Mouse (Mus musculus): ENCODE measurements at regions not wholly inside any gene's neighbourhood (a gene's known extent, or its start where the extent isn't known, plus 50 kb on each side); places are given as distances from the start of the nearest gene placed in this dataset.

DNA sequence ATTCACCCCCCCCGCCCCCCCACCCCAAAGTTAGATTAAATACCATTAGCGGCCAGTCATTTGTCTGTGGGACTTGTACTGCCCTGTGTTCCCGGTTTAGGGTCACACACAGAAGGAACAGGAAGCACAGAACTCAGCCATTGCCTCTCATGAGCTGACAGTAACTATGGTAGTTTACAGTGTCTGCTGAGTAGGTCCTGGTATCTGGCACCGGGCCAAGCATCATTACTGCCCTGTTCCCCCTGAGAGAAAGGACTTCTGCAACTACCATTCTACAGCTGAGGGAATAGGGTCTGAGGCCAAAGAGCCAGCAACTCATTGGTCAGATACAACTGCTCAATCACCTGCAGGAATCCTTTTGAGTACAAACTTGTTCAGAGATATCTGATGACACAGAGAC lies 111.4 kb upstream of the Jun start:
- no peak for TF ChIP-seq POLR2A (IDR thresholded peaks at IDR 0.05; ENCODE audit: extremely low read depth, insufficient read depth, low read length)
- TF ChIP-seq CTCF (IDR thresholded peaks at IDR 0.05; ENCODE audit: low read depth, low read length) = no peak

Measured in liver, adult 2 months (tissue).